In genomic region chr10:91345465-91345864, GRCm38 (mm10) we compare ENCODE assay signal across 18 mouse cellular contexts.
"Had no signal": no experiment of that assay in that cellular context is flagged by ENCODE, and none has a peak within 500 bp of the region (broad histone marks: within the 10 kb centered on the region; RNA-seq: fewer than 3 reads in every experiment).

No protein-coding gene starts in this region.

- DNase-seq: kidney, adult 2 months; kidney, postnatal 36 days; layer of hippocampus, adult 9-11 months; layer of hippocampus, postnatal 36 days; liver; liver, embryonic 13.5 days; liver, postnatal 0 days; lung, postnatal 14 days; right cerebral cortex, postnatal 14 days; thymus, adult 2 months; thymus, postnatal 25 days had no signal

- H3K27ac ChIP-seq: limb, embryonic 12.5 days; liver, embryonic 13.5 days; lung, embryonic 15.5 days; macrophage; midbrain, embryonic 12.5 days; stomach, embryonic 15.5 days had no signal

- H3K4me1 ChIP-seq: limb, embryonic 12.5 days; liver, embryonic 13.5 days; lung, embryonic 15.5 days; stomach, embryonic 15.5 days had no signal

- H3K27me3 ChIP-seq: limb, embryonic 12.5 days; liver, embryonic 13.5 days; lung, embryonic 15.5 days; megakaryocyte, embryonic 14.5 days; midbrain, embryonic 12.5 days; stomach, embryonic 15.5 days had no signal

- H3K9me3 ChIP-seq: limb, embryonic 12.5 days; liver, embryonic 13.5 days; lung, embryonic 15.5 days; megakaryocyte, embryonic 14.5 days; midbrain, embryonic 12.5 days; stomach, embryonic 15.5 days had no signal

- H3K36me3 ChIP-seq: limb, embryonic 12.5 days; liver, embryonic 13.5 days; lung, embryonic 15.5 days; midbrain, embryonic 12.5 days; stomach, embryonic 15.5 days had no signal

- H3K9ac ChIP-seq: limb, embryonic 12.5 days; liver, embryonic 13.5 days; liver, postnatal 0 days; lung, embryonic 15.5 days; midbrain, embryonic 12.5 days; stomach, embryonic 15.5 days had no signal

- H3K4me3 ChIP-seq: limb, embryonic 12.5 days; liver, embryonic 13.5 days; lung, embryonic 15.5 days; megakaryocyte, embryonic 14.5 days; midbrain, embryonic 12.5 days; stomach, embryonic 15.5 days had no signal

- ATAC-seq: intestine, embryonic 16.5 days; liver, postnatal 0 days had no signal

- H3K4me2 ChIP-seq: limb, embryonic 12.5 days; liver, embryonic 13.5 days; lung, embryonic 15.5 days; midbrain, embryonic 12.5 days; stomach, embryonic 15.5 days had no signal
